Mouse (Mus musculus): ENCODE data around the gene Bace2.

Gene Bace2

GRCm38 (mm10) chr16:97402213-97402785 lies 45.8 kb downstream of the Bace2 start:
- DNase-seq, result no peak

- DNase-seq, result no peak
These were observed 49.0 kb downstream of the Bace2 start for GRCm38 (mm10) chr16:97405476-97406012.

- DNase-seq, result peak; percentile 58 to 78
These were observed 61.5 kb downstream of the Bace2 start for GRCm38 (mm10) chr16:97417896-97418542.

GRCm38 (mm10) chr16:97418749-97419453 lies 62.4 kb downstream of the Bace2 start:
- no peak for DNase-seq

- no peak for DNase-seq
These were observed 65.1 kb downstream of the Bace2 start for GRCm38 (mm10) chr16:97421671-97422070.

GRCm38 (mm10) chr16:97423627-97424026 lies 67.1 kb downstream of the Bace2 start:
- DNase-seq, result no peak

- no peak for DNase-seq
These were observed 71.5 kb downstream of the Bace2 start for GRCm38 (mm10) chr16:97428026-97428425.

- DNase-seq, result no peak
These were observed 73.5 kb downstream of the Bace2 start for GRCm38 (mm10) chr16:97430091-97430490.

- peak; percentile 26 to 46 for DNase-seq
These were observed 74.8 kb downstream of the Bace2 start for GRCm38 (mm10) chr16:97431328-97431727.

- no peak for DNase-seq
These were observed 77.7 kb downstream of the Bace2 start for GRCm38 (mm10) chr16:97434206-97434605.

- no peak for DNase-seq
These were observed 81.0 kb downstream of the Bace2 start for GRCm38 (mm10) chr16:97437448-97438056.

- no peak for DNase-seq
These were observed 81.6 kb downstream of the Bace2 start for GRCm38 (mm10) chr16:97438191-97438590.

GRCm38 (mm10) chr16:97441967-97442366 lies 85.4 kb downstream of the Bace2 start:
- DNase-seq, result no peak

- DNase-seq, result peak; percentile 45 to 62
These were observed 87.2 kb downstream of the Bace2 start for GRCm38 (mm10) chr16:97443670-97444263.

- DNase-seq, result no peak
These were observed 90.8 kb downstream of the Bace2 start for GRCm38 (mm10) chr16:97447386-97447785.

- no peak for DNase-seq
These were observed 103.3 kb downstream of the Bace2 start for GRCm38 (mm10) chr16:97459831-97460230.

GRCm38 (mm10) chr16:97461271-97461670 lies 104.7 kb downstream of the Bace2 start:
- no peak for DNase-seq

GRCm38 (mm10) chr16:97462481-97463181 lies 106.1 kb downstream of the Bace2 start, which contains the start of gene Mx1:
Mx1 (minus strand) TSS chr16:97462907.
- DNase-seq, result peak in 1 of 2 experiments; percentile 14

- peak in 1 of 2 experiments; percentile 13 for DNase-seq
These were observed 109.8 kb downstream of the Bace2 start for GRCm38 (mm10) chr16:97466182-97466957.

- no peak for DNase-seq
These were observed 110.9 kb downstream of the Bace2 start for GRCm38 (mm10) chr16:97467472-97467871.

Measured in kidney, postnatal 36 days (tissue).